Mouse (Mus musculus) adrenal gland, postnatal 10 days (tissue): ENCODE results near the gene Rfc1. TPM values are rescaled to one million over a fixed set of nuclear protein-coding genes. Genes with fewer than 3 reads are reported as not detected.
A peak's percentile ranks its signal among the peaks of the same experiment; 100 is the strongest.
"Not testable (repeated sequence)": the region's sequence is repeated elsewhere in the genome, so short reads cannot be mapped to it uniquely, and the experiment has no call there.

Experiments
- DNase-seq: peaks from one replicate; pipeline ENCODE4 v3.0.0; 2021; ENCODE audit warnings: mixed read lengths
- total RNA-seq, 2 experiments: library from RNA; stranded (reverse); gene quantifications; 2 replicates each; pipeline ENCODE4 v1.2.3; 2021

Rfc1 gene
- total RNA-seq, 2 experiments from 2014 or later, result 47.7 to 50.2 TPM

DNA sequence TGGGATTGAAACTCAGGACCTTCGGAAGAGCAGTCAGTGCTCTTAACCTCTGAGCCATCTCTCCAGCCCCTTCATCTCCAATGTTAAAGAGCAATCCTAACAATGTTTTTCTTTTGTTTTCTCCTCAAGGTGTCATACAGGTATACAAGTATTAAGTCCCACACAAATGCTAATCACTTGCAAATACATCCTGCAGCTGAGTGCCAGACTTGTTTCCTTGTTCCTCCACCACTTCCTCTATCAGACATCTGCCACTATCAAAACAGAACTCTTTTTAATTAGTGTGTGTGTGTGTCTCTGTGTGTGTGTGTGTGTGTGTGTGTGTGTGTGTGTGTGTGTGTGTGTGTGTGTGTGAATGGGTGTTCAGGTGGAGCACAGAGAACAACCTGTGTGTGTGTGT is 35.8 kb downstream of the Rfc1 start:
- DNase-seq, result not testable (repeated sequence)

DNA sequence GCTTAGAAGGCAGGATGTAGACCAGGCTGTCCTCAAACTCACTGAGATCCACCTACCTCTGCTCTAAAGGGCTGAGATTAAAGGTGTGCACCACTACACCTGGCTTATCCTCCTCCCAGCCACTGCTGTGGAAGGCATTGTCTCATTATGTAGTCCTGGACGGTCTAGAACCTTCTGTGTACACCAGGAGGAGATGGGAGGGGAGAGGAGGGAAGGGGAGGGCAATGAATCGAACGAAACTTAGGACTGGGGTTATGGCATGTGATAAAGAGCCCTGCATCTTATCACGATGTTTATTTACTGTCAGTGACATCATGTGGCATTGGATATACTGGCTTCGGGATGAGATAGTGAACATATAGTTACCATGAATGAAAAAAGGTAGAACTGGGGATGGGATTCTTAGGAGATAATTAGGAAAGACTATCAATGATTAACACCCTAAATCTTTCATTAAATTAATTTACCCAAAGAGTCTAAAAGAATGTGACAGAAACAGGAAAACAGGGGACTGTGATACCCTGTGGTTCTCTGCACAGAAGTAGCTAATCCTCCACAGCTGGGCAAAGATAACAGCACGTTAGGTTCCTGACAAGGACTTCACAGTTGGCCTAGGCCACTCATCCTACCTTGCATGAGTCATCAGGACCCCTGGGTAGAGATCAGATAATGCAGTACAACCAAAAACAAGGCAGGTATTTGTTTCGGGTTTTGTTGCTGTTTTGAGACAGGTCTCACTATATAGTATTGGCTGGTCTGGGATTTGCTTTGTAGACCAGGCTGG is 37.1 kb downstream of the Rfc1 start:
- no peak for DNase-seq

DNA sequence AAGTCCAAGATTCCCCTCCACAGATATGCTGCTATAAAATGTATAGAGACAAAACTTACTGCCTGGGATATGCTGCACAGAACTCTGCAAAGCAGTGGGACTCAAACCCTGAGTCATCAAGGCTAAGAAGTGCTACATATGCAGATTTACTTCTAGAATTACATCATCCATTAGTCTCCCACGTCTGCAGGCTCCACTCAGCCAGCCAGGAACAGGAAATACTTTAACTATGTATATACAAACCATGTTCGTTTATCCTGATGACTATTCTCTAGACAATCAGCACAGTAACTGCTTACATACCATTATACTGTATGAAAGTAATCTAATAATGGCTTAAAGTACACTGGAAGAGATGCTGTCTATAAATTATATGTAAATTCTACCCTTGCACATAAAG is 41.2 kb downstream of the Rfc1 start:
- no peak for DNase-seq

DNA sequence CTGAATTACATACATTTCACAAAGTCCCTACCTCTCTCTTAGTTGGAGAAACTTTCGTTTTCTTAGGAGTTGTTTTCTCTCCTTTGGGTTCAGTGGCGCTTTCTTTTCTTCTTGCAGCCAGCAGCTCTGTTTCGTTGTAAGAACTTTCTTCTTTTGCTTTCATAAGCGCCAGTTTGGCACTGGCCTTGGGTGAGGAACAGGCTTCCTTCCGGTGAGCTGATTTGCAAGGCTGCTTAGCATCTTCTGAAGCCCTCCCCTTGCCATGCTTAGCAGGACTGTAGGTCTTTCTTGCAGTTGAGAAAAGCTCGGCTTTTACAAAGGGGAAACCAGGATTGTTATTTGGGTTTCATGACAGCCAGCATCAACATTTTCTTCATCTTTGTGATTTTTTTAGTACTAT is 41.8 kb downstream of the Rfc1 start:
- no peak for DNase-seq

DNA sequence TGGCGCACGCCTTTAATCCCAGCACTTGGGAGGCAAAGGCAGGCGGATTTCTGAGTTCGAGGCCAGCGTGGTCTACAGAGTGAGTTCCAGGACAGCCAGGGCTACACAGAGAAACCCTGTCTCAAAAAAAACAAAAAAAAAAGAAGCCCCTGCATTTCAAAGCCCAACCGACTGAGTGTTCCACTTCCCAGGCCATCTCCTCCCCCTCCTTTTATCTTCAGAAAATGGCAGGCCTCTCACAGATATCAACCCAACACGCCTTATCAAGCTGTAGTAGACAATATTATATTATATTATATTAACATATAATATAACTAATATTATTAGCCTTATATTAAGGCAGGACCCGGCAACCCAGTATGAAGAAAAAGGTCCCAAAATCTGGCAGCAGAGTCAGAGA is 46.5 kb downstream of the Rfc1 start:
- not testable (repeated sequence) for DNase-seq

DNA sequence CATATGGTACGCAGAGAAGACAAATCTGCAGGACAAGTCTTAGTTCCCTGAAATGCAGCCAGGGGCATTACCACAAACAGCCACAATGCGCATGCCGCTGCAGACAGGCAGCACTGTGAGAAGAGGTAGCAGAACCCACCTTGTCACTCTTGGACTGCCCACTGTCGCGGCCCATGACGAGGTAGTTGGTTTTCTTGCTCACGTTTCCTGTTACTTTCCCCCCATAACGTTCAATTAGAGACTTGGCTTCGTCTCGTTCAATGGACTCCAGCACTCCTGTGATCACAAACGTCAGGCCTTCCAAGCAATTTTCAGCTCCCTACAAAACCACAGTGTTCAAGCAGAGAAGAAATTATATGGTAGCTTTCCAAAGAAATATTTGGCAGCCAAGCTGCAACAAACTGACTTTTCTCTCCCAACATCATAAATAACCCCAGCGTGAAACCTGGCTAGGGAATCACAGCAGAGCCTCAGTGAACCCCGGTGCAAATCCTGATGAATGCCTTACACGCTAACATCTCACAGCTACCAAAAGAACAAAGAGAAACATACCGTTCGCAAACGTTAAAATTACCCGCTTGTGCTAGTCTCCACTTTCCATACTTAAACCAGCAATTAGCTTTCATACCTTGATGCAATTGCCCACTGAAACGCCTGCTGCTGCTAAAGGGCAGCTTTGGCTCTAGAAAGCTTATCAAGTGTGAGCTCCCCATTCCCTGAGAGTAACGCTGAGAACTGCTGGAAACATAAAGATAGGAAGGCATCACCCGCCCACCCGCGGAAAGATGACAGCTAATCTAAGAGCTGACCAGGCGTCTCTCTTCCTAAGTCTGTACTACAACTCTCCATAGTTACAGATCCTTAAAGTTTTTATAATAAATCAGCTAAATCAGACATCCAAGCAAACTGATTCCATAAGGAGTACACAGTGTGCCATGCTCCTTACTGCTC is 47.4 kb downstream of the Rfc1 start:
- DNase-seq, result no peak

DNA sequence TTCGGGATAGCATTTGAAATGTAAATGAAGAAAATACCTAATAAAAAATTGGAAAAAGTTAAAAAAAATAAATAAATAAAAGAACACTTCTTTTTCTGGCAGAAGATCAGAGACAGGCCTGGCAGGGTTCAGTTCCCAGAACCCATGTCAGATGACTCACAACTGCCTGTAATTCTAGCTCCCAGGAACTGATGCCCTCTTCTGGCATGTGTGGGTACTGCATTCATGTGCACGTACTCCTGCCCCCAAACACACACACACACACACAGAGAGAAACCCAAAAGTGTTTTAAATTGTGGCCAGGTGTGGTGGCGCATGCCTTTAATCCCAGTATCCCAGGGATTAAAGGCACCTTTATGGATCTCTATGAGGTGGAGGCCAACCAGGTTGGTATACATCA is 51.3 kb downstream of the Rfc1 start:
- peak; percentile 32 for DNase-seq

DNA sequence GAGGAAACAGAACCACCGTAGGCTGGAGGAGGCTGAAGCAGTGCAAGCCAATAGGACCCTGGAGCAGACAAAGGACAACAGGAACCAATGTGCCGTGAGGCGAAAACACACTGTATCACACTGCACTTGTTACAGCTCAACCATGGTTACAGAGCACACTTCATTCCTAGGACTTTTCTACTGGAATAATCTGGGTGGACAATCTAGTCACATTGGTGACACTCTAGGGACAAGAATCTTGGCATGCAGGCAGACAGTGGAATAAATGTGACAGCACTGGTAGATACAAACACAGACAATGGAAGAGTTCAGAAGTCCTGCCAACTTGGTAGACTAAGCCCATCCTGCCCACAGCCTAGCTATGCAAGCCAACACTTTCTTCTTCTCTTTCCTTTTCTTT is 54.3 kb downstream of the Rfc1 start:
- no peak for DNase-seq

DNA sequence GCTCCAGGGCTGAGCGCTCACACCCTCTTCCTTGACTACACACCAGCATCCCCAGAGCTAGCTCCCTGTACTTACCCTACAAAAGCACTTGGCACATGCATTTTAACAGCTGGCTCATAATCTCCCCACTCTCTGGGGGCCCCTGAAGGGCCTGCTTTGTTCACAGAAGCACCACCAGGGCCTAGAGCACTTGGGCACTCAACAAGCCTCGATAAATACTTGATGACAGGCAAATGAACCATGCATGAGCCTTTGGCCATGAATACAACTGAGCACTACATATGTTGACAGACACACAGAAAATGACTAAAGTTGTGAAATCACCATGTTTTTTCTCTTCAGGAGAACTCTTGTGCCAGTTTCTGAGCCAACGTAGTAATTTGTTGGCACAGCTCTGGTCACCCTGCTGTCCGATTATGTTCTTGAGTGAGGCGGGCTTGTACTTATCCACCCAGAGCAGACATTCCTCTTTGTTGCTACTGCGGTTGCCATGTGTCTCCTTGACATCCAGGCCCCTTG is 56.3 kb downstream of the Rfc1 start:
- peak; percentile 21 for DNase-seq

DNA sequence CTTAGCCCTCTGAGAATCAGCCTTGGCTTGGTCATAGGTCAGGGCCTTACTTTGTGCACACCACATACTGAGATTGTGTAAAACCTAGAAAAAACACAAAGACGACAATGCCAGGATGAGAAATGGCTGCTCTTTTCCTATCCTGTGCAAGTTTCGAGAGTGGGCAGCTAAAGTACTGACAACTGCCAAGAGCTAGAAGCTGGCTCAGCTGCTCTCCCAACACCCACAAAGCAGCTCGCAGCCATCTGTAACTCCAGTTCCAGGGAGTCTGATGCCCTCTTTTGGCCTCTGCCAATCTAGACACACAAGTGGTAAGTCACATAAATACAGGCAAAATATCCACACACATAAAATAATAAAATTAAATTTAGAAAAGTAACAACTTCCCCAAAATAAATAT is 61.5 kb downstream of the Rfc1 start:
- DNase-seq, result peak; percentile 25

DNA sequence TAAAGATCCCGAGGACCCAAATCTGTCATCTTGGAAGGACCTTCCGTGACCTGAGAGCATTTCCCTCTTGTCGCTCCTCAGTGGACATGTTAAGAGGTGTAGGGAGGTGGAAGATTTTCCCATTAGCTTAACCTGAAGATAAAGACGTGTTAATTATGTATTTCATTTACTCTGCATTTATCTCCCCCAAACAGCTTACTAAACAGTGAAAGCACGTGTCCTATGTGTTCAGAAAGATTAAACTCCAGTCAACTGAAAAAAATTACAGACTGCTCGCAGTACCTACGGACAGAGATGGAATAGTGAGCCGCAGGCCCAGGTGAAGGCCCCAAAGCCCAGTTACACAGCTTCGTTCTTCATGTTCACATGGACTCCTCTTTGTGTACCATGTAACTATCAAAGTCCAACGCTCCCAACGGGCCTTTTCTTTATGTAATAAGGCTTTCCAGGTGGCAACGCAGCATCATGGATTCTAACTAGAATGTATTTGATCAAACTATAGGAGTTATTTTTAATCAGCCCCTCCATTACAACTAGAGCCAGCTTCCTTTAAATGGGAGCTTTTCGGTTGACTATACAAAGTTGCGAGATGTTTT is 77.5 kb downstream of the Rfc1 start:
- no peak for DNase-seq

DNA sequence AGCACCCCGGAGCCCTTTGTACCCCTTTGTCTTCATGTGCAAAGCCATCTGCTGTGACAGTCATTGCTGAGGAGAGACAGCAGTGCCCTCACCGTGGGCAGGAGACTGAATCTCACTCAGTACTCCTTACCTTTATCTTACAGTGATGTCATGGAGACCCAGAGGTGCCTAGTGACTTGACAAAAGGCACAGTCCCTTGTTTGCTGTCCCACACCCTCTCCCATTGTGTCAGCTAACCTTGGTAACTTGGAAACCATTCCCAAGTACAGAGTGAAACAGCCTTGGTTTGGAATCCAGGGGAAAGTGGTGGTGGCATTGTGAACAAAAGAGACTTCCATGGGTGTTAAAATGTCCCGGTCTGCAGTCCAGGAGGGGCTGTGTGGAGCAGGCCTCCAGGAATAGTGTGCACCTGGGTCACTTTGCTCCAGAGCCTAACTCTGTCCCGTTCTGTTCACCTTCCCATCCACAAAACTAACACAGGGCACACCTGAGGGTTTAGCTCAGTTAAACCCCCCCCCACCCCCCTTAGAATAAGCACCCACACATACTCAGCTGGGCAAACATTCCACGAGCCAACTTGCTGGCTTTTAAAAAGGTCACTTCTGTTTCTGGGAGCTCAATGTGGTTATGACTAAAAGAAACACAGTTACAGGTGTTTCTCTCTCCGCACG is 85.2 kb downstream of the Rfc1 start:
- DNase-seq, result peak; percentile 36

DNA sequence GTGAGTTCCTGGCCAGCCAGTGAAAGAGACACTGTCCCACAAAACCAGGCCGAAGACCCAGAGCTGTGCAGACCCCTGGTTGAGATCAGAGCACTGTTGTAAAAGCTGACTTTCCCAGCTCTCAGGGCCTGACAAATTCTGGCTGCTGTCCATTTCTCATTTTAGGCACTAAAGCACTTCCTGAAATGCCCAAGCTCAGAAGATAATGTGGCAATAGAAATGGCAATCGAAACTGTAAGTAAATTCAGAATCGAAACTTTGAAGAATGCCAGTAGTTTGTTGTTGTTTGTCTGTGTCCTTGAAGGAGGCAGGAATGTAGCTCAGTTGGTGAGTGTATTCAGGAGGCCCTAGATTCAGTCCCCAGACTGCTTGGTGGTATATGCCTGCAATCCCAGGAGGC is 88.2 kb downstream of the Rfc1 start:
- peak; percentile 19 for DNase-seq

DNA sequence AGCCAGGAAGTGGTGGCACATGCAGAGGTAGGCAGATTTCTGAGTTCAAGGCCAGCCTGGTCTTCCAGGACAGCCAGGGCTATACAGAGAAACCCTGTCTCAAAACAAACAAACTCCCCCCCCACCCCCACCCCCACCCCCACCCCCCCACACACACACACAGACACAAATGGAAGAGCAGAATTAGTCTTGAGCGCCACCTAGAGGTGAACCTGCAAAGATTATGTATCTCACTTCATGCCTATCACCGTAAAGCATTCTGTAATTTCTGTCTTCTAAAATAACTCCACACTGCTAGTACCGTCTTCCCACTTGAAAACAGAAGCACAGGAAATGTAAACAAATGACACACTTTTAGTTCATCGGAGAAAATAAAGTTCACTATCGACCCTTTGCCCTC is 92.7 kb downstream of the Rfc1 start:
- DNase-seq, result peak; percentile 34

DNA sequence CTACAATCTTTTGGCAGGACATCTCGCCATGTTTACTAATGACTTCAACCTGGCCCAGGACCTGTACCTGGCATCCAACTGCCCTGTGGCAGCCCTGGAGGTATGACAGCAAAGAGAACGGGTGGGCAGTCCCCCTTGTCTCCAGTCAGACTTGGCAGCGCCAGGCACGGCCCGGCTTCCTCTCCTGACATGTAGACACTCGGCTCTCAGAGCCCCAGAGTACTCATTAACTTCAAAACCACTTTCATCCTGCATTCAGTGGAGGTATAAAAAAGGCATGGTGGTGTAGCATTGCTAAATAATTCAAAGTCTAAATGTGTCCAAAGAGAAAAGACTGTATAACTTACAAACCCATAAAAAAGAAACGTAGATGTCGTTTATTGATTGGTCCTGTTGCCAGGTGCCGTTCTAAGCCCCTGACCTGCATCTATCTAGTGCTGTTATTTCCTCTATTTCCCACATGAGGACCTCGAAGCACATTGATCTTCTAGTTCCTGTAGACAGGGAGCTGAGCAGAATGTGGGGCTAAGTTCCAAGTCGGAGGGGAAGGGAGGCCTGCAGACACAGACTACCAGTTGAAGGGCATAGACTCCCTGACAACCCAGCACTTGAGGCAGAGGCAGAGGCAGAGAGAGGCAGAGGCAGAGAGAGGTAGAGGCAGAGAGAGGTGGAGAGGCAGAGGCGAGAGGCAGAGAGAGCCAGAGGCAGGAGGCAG is 104.0 kb downstream of the Rfc1 start:
- no peak for DNase-seq

DNA sequence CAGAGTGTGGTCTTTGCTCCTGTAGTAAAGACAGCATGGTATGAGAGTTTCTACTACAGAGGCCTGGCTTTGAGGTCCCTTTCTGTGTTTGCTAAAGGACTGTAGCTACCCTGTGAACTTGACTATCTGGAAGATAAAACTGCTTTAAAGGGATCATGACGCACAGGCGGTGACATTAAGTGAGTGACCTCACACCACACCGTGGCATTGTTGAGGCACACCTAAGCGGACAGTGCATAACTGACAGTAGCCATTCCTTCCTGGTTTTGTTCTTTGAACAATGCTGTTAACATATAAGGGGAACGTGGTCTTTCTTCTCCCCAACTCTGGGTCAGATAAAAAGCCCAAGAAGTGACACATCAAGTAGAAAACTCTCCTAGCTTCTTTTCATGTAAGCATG is 111.4 kb downstream of the Rfc1 start:
- no peak for DNase-seq

DNA sequence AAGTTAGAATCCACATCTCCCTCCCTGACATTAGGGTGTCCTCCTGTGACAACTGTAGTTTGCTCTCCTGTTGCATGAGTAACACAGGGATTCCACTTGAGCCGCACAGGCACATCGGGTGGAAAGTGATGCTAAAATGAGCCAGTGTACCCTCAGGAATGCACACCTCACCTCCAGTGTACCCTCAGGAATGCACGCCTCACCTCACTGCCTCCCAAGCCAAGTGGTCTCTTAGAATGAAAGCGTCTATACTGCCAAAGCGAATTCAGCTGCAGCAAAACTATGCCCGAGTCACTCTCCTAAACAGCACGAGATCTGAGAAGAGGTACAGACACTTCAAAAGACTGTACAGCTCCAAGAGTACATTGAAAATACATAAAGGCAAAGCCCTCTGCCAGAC is 114.4 kb downstream of the Rfc1 start:
- no peak for DNase-seq

DNA sequence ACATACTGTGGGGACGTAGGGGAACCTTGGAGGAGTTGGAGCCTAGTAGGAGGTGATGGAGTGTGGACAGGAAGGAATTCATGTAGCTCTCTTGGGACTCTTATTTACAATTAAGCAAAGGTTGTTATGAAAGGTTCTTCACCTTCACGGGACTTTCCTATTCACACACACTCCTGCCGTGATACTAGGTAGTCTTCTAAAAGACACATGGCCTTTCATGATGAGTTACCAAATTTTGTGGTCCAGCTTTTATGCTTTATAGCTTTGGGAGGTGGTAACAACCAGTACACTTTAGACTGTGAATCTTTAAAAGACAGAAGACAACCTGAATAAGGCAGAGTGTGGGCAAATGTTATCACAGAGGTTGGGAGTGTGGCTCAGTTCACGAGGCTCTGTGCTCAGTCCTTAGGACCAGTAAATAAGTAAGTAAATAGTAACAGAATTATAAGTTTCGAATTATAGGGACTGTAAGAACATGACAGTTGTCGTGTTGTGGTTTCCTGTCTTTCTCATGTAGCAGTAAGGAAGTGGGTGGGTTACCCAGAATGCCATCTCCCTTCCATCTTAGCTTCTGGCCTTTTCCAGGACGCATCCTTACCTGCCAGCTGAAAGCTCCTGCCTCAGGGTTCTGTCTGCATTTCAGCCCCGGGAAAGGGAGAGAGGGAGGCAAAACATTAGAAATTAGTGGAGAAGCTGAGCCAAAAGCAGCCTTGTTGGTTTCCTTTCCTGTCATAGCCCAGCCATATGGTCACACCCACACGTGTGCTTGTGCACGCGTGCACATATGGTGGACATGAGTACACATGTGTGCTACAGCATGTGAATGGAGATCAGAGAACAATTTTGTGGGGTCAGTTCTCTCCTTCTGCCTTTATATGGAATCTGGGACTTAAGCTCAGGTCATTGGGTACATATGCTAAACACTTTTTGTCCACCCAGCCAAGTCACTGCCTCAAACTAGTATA is 117.9 kb downstream of the Rfc1 start:
- no peak for DNase-seq

DNA sequence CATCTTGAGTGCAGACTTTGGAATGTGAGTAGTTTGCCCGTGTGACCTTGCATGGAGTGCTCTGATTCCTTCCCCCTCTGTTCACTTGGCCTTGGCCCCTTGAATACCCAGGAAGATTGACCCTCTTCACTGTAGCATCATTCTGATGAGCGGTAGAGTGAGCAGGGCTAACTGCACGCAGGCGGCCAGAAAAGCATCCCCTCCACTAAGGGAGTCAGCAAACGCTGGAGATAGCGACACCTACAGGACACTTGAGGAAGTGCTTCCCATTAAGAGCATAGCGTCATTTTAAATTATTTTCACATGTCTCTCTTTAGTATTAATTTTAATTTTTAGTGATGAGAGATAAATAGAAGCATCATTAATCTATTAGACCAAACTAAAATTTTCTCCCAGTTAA is 122.1 kb downstream of the Rfc1 start:
- DNase-seq, result peak; percentile 53
